Mouse (Mus musculus) stomach, postnatal 0 days (tissue): ENCODE data around the gene Slco3a1.

Source experiments
- CTCF ChIP-seq: IDR thresholded peaks from 2 replicates; pipeline ENCODE4 v1.5.1; 2016; ENCODE audit warnings: antibody characterized with exemption, low read depth, mild to moderate bottlenecking, moderate library complexity
- EP300 ChIP-seq: optimal IDR thresholded peaks from 2 replicates; pipeline ENCODE3; 2016; ENCODE audit warnings: antibody characterized with exemption

- TF ChIP-seq EP300 (no peak), CTCF (no peak)
Observed at GRCm38 (mm10) chr7:74464638-74465037, 89.9 kb downstream of the Slco3a1 start.
